Mouse (Mus musculus) right cerebral cortex, postnatal 36 days (tissue): ENCODE data around the gene Dnajc8.
"Not testable (repeated sequence)": the region's sequence is repeated elsewhere in the genome, so short reads cannot be mapped to it uniquely, and the experiment has no call there.

Source experiments
- DNase-seq, 2 experiments: peaks; one replicate each; pipeline ENCODE4 v3.0.0; 2022; ENCODE audit warnings: low spot score in 2 of 2, mixed read lengths in 1 of 2

Gene Dnajc8

DNA sequence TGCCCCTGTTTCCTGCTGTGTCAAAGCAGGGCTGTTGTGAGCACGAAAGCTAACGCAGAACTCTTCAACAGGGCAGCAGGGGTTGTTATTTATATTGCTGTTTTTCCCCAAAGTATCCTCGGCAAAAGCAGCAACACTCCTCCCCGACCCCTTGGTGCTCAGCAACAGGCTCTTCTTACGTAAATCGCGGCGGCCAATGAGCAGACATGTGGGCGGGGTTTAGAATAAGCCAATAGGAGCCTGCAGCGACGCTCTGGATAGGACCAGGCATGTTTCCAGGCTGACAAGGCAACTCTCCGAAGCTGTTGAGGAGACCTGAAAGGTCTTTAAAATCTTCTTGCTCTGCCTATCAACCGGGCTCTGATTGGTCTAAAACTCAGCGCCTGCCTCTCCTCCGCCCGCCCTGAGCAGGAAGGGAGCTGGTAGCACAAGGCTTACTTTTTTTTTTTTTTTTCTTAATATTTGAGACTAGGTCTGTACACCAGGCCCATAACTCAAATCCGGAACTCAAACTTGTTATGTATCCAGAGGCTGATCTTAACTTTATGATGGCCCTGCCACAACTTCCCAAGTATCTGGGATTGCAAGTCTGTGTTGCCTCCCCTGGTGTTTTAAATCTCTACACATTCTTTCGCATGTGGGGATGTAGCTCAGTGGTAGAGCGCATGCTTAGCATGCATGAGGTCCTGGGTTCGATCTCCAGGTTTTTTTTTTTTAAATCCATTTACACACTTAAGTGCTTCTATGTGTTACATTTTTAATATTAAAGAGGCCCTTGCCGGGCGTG lies 19.8 kb upstream of the Dnajc8 start:
- DNase-seq: peak; percentile 92

DNA sequence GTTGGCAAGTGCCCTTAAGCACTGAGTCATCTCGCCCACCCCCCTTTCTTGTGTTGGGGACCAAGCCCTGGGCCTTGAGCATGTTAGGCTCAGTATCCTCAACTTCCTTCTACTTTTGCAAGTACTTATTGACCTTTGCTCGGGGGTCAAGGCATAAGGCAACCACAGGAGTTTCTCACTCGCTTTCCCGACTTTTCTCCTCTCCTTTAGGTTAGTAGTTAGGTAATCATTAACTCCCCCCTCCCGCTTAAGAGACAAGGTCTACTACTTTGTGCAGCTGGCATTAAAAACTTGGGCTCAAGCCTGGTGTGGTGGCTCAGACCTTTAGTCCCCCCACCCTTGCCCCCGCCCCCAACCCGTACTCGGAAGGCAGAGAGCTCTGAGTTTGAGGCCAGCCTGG lies 17.3 kb upstream of the Dnajc8 start:
- DNase-seq: no peak

DNA sequence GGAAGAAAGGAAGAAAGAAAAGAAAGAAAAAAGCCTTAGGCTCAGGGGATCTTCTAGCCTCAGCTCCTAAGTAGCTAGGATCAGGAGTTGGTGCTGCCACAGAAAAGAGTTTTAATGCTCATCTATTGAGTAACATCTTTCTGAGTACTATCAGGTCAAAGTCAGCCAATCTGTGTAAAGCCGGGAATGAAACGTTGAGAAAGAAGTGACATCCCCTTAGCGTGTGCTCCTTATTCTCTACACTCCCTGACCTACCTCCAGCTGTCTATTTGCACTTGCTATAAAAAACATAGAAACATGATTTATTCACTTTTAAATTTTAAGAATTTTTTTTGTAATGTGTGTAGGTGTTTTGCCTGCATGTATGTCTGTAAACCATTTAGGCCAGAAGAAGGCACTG lies 16.2 kb upstream of the Dnajc8 start:
- DNase-seq: no peak

DNA sequence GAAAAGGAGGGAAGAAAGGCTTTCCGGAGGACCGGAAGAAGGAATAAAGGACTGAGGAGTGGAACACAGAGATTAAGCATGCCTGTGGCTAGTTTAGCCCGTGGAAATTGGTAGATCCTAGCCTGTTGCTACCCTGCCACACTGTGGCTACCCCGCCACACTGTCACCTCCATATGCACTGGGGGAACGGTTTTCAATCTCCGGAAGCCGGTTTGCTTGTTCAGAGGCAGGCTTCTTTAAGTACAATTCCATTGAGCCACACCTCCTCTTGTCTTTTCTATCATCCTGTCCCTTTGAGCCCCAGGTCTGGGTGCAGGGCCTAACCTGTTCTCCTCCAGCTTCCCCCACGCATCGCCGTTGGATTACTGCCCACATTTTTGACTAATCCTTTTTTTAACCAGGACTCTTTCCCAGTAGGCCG lies 11.0 kb upstream of the Dnajc8 start:
- DNase-seq: no peak

DNA sequence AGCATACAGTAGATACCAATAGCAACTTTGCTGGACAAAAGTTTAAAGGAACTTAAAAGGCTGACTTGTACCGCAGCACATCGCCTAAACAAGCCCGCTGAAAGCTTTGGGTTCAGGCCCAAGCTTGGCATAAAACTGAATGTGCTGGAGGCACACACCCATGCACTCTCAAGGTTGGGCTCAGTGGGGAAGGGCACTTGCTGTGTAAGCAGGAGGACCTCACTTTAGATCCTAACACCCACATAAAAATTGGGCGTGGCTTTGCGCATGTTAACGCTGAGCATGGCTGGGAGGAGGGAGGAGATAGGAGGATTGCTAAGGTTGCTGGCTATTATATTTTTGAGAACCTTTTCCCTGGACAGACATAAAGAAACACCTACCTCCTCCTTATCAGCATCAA lies 10.5 kb upstream of the Dnajc8 start:
- DNase-seq: no peak

DNA sequence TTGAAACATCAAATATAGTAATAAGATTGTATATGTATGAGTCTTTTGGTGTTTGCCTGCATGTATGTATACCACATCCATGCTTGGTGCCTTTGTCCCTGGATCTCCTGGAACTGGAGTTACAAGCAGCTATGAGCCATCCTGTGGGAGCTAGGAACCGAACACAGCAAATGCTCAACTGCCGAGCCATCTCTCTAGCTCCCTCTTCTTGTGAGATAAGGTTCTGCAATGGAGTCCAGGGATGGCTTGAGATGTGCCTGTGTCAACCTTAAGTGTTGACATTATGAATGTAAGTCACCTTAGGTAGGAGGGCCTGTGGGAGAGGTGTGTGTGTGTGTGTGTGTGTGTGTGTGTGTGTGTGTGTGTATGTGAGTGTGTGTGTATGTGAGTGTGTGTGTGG lies 8.7 kb upstream of the Dnajc8 start:
- DNase-seq: no peak

DNA sequence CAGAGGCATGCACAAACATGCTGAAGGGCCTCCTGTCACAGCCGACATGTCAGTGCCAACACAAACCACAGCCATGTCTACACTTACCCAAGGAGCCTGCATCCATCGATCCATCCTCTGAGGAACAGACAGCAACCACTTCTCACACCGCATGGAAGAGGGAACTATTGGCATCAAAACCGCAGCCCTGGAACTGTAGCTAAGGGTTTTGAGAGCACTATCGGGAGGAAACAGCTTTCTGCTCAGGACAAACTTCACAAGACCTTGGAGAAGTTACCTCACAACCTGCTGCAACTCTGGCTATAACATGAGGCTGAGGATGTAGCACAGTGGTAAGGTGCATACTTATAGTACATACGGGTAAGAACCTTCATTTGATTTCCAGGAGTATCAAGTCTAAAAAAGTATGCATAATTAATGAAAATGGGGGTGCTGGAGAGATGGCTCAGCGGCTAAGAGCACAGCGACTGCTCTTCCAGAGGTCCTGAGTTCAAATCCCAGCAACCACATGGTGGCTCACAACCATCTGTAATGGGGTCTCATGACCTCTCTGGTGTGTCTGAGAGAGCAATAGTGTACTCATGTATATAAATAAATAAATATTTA lies 7.3 kb upstream of the Dnajc8 start:
- DNase-seq: no peak

DNA sequence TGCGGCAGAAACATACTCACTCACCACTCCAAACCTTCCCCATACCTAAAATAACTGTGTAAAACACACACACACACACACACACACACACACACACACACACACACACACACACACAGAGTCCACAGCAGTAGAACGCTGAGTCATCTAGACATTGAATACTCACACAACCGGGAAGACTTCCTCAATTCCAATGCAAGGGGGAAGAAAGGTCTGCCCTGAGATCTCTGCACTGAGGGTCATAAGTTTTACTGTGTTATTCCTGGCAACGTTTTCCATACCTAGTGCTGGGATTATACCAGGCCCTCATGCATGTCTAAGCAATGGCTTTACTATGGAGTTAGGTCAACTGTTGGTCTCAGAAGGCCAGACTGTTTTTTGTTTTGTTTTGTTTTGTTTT lies 6.0 kb upstream of the Dnajc8 start:
- DNase-seq: no peak

DNA sequence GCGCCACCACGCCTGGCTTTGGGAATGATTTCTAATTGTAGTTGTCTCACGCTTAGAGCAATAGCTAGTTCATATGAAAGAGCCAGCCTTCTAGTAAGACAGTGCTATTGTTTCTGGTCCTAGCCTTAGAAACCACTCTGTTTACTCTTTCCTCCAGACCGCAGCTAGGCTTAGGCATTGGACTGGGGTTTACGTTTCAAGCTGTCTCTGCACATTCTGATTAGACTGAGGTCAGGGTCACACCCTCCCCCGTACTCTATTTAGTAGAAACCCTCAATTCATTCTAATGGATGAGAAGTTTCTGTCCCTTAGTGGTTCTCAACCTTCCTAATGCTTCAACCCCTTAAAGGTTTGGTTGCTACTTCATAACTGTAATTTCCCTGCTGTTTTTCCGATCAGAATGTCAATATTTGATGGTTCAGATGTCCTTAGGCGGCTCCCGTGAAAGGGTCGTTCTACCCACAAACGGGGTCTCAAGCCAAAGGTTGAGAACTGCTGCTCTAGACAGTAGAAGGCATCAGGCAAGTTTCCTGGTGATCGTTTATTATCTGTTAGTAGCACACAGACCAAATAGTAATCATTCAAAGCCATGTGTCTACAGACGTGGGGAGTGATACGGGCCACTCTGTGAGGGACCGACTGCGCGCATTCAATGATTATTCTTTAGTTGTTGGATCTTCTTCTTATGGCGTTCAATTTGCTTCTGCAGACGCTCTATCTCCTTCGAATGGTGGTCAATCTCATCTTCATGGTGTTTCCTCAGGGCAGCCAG lies 5.1 kb upstream of the Dnajc8 start:
- DNase-seq: no peak

DNA sequence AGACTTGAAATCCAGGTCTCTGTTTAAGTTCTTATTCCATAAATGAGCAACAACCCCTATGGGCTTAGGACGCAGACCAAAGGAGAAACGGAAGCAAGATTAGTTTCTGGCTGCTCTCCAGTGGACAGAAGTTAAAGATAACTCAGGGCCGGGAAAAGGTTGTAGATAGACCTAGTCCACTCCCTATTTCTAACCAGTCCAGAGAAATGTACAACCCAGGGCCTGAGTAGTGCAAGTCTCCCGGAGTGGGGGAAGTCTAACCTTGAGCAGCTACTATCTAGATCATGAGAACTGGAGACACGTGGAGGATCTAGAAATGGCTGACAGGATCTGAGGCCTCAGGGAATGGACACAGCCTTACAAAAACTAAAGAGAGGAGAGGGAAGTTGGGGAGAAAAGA lies 2.9 kb upstream of the Dnajc8 start:
- no peak for DNase-seq

DNA sequence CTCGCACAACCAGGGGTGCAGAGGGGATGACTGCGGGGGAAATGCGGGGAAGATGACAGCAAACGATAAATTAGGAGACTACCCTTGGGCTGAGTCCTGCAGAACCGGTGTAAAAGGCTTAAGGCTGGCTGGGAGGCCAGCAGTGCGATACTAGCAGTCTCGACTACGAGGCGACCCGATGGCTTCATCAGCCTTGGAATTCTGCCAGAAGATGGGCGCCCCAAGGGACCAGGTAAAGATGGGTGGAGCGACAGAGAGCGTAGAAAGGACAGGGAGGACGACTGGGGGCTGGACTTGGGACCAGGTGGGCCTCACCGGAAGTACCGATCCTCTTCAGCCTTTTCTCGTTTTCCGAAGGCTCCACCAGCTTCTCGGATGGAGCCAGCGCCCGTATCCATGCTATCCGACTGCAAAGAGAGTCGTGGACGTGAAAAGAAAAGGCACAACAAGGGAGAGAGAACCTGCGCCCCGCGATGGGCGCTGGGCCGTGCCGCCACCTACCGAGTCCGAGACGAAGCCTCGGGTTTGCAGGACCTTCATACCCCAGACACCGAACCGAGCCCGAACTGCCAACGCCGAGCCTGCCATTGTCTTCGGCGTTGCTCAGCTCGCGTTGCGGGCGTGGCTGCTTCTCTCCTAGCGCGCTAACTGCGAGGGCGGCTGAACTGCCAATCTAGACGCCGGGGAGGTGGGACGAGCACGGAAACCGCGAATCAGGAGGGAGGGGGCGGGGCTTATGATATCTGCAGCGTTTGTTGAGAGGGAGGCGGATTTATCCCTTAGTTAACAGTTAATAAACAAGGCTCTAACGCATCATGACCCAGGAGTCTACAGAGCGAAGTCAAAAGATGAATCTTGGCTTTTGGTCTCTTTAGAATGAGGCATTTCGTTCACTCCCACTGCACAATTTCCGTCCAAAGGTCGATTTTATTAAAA lies 2.1 kb upstream of the Dnajc8 start, which contains the start of gene Atpif1:
Atpif1 (minus strand) TSS at position 679 of the 936 bp plus-strand sequence.
- DNase-seq: peak; percentile 82 to 86

DNA sequence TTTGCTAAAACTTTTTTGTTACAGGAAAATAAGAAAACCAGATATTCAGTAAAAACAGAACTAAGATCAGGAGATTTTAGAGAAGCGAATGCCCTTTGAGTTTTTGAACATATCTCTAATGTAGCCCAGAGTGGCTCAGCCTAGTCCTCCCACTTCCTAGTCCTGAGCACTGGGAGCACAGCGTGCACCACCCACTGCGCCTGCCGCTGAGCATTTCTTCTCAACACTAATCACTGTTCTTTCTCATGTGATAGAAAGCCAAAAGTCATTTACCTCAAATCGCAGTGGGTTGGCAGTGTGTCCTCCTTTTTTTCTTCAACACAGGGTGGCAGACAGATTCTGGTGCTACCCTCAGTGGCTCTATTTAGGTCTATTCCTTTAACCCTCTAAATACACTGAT lies 4.1 kb downstream of the Dnajc8 start:
- no peak for DNase-seq

DNA sequence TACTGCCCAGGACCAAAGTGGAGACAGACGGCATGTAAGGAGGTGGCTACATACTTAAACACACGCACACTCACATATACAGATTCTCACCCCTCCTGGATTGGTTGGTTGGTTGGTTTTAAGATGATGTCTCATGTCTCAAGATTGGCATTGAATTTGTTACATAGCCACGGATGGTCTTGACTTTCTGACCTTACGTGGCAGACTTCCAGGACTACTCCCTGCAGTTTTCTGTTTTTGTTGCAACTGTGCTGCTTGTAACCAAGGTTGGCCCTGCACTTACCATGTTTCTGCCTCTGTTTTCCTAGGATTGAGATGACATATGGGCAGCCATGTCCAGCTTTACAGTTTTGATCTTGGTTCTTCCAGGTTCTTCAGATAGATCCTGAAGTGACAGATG lies 6.1 kb downstream of the Dnajc8 start:
- DNase-seq: no peak

DNA sequence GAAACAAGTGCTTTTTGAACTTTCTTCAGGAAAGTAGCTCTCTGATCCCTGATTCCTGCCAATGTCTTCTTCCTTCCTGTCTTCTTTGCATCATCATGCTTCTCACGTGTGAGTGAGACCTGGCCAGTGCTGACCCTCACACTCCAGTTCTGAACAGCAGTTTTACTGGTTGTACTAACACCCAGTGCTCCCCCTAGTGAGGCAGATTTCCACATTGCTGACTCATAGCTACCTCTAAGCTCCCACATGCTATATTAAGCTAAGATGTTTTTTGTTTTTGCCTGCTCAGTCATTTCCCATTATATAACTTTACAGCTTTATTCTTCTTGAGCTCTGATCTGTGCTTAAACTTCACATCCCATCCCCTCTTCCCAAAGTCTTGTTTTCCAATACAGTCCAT lies 7.4 kb downstream of the Dnajc8 start:
- DNase-seq: peak in 1 of 2 experiments; percentile 38

DNA sequence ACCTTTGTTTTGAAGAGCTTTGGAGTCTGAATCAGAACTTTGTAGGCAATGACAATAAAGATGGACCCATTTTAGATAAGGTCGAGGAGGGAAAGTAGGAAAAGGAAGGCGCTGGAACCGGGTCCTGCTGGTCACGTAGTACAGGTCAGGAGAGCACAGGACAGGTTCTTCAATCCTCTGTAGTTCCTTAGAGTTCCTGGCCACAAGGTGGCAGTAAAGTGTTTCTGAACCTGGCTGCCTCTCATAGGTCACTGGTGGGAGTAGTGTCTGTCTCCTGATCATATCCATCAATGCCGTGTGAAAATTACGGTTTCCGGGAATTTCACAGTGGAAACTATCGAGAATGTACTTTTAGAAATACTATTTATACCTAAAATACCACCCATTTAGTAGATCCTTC lies 10.5 kb downstream of the Dnajc8 start:
- peak; percentile 42 to 44 for DNase-seq

DNA sequence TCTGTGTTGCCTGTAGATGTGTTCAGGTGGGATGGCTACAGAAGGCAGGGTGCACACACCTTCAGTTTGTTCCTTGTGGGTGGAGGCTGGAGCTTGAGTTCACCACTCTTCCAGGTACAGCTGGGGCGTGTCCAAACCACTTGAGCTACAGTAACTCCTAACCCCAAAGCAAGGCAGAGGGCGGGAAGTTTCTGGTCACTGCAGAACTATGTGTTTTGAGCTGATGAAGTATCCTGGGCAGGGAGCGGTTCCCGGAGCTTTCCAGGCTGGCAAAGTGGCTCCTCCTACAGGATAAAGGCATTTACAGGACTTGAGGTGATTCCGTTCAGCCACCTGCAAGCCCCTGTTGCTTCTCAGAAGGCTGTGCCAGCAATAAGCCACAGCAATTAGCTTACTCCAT lies 18.9 kb downstream of the Dnajc8 start:
- DNase-seq: no peak

DNA sequence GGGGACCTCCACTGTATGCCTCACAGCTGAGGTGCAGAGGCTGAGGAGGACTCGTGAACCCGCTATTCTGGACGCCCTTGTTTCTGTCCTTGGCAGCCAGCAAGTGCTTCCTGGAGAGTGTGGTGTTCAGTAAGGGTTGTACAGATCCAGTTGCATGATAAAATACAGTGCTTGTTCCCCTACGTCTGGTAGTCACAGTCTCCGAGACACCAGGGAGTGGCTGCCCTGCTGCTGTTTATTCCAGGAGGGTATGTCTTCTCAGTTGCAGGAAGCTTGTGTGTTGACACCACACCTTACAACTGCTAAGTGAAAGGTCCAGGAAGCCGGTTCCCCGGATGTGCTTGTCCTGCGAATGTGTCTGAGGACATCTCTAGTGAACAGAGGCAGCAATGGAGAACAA lies 19.3 kb downstream of the Dnajc8 start:
- DNase-seq: no peak

DNA sequence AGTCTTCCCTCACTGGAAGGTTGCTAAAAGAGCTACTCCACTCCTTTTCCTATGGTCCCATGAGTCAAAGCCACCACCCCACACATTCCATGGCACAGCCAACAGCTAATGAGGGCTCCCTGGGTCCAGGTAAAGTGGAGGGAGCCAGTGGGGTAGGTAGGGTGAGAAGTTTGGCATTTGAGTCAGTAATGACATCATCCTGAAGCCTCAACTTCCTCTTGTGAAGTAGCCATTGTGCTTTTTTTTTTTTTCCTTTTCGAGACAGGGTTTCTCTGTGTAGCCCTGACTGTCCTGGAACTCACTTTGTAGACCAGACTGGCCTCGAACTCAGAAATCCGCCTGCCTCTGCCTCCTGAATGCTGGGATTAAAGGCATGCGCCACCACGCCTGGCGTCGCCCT lies 20.2 kb downstream of the Dnajc8 start:
- DNase-seq: not testable (repeated sequence)

DNA sequence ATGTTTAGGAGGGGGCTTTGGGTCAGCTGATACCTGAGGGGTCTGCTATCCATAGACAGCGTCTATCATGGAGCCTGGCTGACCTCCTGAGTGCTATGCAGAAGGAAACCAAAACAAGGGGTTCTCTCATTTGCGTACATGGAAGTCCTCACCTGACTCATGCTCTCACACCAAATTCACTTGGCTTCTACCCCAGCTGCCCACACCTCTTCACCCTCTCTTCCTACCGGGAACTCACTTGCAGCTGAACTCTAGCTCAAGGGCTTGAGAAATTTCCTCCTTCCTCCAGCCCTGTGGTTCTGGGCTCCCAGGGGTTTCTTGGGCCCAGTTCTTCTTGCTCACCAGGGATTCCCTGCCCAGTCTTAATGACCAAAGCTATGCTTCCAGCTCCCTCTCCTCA lies 27.9 kb downstream of the Dnajc8 start:
- no peak for DNase-seq

DNA sequence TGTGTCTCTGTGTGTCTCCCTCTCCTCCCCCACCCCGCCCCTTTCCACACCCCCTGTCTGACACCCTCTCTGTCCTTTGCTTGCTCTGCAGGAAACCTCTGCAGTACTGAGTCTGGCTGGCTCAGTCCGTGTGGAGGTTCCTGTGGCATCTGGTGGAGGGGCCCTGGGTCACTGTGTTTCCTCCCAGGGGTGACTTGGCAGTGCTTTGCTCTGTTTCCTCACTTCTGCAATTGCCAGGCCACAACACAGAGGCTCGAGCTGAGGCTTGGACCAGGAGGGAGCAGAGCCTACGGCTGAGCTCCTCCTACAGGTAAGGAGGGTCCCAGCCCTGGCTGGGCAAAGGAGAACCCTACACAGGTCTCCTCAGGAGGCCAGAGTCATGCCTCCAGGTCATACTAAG lies 28.6 kb downstream of the Dnajc8 start, which contains the start of gene Ptafr:
Ptafr (plus strand) TSS at position 103 of the 400 bp plus-strand sequence.
- peak in 1 of 2 experiments; percentile 14 for DNase-seq

DNA sequence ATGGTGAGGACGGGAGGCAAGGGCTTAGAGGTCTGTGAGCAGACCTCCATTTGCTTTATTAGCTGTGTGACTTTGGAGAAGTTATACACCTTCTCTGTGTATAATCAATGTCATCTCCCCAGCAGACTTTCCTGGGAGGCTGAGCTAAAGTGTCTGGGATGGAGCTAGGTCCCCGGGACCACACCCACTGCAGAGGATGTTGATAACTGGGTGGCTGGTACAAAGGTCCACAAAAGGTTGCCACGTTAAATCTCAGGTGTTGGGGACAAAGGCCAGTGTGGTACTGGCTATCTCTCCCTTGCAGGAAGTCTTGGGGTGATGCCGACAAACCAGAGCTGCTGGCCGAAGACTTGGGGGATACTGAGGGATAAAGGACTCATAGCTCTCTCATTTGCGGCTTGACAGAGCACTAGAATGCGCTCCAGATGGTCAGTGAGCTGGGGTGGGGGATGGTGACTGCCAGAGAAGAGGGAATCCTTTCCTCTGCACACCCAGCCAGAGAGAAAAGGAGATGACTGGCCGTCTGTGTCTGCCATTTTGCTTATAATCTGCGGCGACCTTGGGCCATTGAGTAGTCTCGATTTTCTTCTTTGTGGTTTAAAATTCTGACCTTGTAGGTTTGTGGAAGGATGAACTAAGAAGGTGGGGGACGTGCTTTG lies 29.9 kb downstream of the Dnajc8 start:
- DNase-seq: no peak
